ENCODE assay signal across 22 mouse cellular contexts in the genomic region with DNA sequence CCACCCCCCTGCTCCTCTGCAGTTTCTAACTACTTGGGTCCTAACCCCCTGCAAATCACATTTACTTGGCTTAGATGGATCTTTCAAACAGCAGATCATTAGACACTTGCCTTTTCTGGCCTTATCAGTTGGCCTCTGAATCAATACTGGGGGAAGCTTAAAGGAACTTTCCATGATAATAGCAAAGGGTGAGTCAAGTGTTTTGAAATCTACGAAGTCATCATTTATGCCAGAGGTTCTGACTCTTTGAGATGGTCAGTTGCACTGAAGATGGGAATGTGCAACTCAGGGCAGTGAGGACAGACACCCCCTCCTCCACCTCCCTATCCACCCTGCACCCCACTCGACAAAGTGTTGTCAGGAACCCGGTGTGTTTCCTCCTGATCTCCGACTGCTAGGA.
DNase-seq lines count a peak whose midpoint lies in the region; ATAC-seq and TF ChIP-seq lines count a peak whose summit lies in the region.
"Had no signal": no experiment of that assay in that cellular context is flagged by ENCODE, and none has a peak within 500 bp of the region (broad histone marks: within the 10 kb centered on the region; RNA-seq: fewer than 3 reads in every experiment).

No protein-coding gene starts in this region.

- 95% methylated on average over 4 of the region's 4 CpGs for WGBS in forebrain, postnatal 0 days
- WGBS in forebrain, embryonic 14.5 days, result 96% methylated on average over 4 of the region's 4 CpGs
- WGBS in intestine, postnatal 0 days, result 68% methylated on average over 4 of the region's 4 CpGs

- no peak overlapping the region for H3K27ac ChIP-seq in forebrain, postnatal 0 days (ENCODE audit: low read depth, low read length)
- no peak overlapping the region for H3K27ac ChIP-seq in forebrain, embryonic 14.5 days (ENCODE audit: low read depth, low read length)
- peak overlapping the region; percentile 43 for H3K27ac ChIP-seq in brown adipose tissue, adult 24 weeks (replicated peaks; ENCODE audit: low read depth, low read length)
- no peak overlapping the region for H3K27ac ChIP-seq in cortical plate, adult 2 months (ENCODE audit: insufficient read depth, low read length)
- H3K27ac ChIP-seq in intestine, postnatal 0 days (ENCODE audit: low read depth, low read length), result peak overlapping the region; percentile 46
- H3K27ac ChIP-seq: embryonic facial prominence, embryonic 10.5 days; embryonic facial prominence, embryonic 13.5 days; heart, embryonic 13.5 days; hindbrain, embryonic 12.5 days; hindbrain, embryonic 15.5 days had no signal

- H3K36me3 ChIP-seq in forebrain, postnatal 0 days (ENCODE audit: insufficient read depth), result no peaks in the 10 kb centered on the region
- H3K36me3 ChIP-seq in forebrain, embryonic 14.5 days (ENCODE audit: control insufficient read depth, insufficient read depth, low read length), result 0 out of 2 replicates have a peak, but pooled peaks cover 3% of the 10 kb centered on the region
- no peaks in the 10 kb centered on the region; the same call in 1 of the 2 replicates for H3K36me3 ChIP-seq in intestine, postnatal 0 days (ENCODE audit: control insufficient read depth, insufficient read depth)
- H3K36me3 ChIP-seq: embryonic facial prominence, embryonic 10.5 days; embryonic facial prominence, embryonic 13.5 days; hindbrain, embryonic 12.5 days; hindbrain, embryonic 15.5 days had no signal

- TF ChIP-seq CTCF in forebrain, postnatal 0 days (IDR thresholded peaks at IDR 0.05; ENCODE audit: low read depth), result no peak
- no peak for TF ChIP-seq CTCF in cortical plate, adult 2 months (IDR thresholded peaks at IDR 0.05; ENCODE audit: extremely low read depth, insufficient read depth, low read length)
- TF ChIP-seq CTCF in intestine, postnatal 0 days (IDR thresholded peaks at IDR 0.05; ENCODE audit: low read depth), result no peak

- H3K9me3 ChIP-seq in forebrain, postnatal 0 days (ENCODE audit: low read length), result no peaks in the 10 kb centered on the region
- no peaks in the 10 kb centered on the region for H3K9me3 ChIP-seq in forebrain, embryonic 14.5 days (replicated peaks; ENCODE audit: control insufficient read depth, low read length)
- no peaks in the 10 kb centered on the region for H3K9me3 ChIP-seq in intestine, postnatal 0 days (ENCODE audit: control insufficient read depth)
- H3K9me3 ChIP-seq: embryonic facial prominence, embryonic 10.5 days; embryonic facial prominence, embryonic 13.5 days; heart, embryonic 13.5 days; hindbrain, embryonic 12.5 days; hindbrain, embryonic 15.5 days had no signal

- no peak for ATAC-seq in forebrain, postnatal 0 days
- no peak for ATAC-seq in forebrain, embryonic 14.5 days
- ATAC-seq in intestine, postnatal 0 days, result peak; percentile 67; the same call in 1 of the 2 replicates
- ATAC-seq: CD4-positive, CD25-positive, alpha-beta regulatory T cell, adult 4 months had no signal

- H3K4me1 ChIP-seq in forebrain, postnatal 0 days (ENCODE audit: insufficient read depth), result peaks cover 16% of the 10 kb centered on the region; the same call in 1 of the 2 replicates
- peaks cover 12% of the 10 kb centered on the region; the same call in 1 of the 2 replicates for H3K4me1 ChIP-seq in forebrain, embryonic 14.5 days (ENCODE audit: control insufficient read depth, insufficient read depth, low read length)
- peaks cover 18% of the 10 kb centered on the region for H3K4me1 ChIP-seq in brown adipose tissue, adult 24 weeks (ENCODE audit: control insufficient read depth, insufficient read depth, insufficient read length, low read length)
- H3K4me1 ChIP-seq in cortical plate, adult 2 months (ENCODE audit: control insufficient read depth, insufficient read depth, low read length), result peaks cover 8% of the 10 kb centered on the region
- no peaks in the 10 kb centered on the region; the same call in 1 of the 2 replicates for H3K4me1 ChIP-seq in intestine, postnatal 0 days (replicated peaks; ENCODE audit: control insufficient read depth, insufficient read depth, low read length)

- TF ChIP-seq POLR2A in cortical plate, adult 2 months (IDR thresholded peaks at IDR 0.05; ENCODE audit: extremely low read depth, insufficient read depth, low read length), result no peak

- no peak overlapping the region for H3K4me3 ChIP-seq in forebrain, postnatal 0 days (ENCODE audit: low read depth, low read length)
- H3K4me3 ChIP-seq in forebrain, embryonic 14.5 days (ENCODE audit: low read depth, low read length), result no peak overlapping the region
- H3K4me3 ChIP-seq in brown adipose tissue, adult 24 weeks (ENCODE audit: insufficient read depth, low read depth, low read length), result no peak overlapping the region
- H3K4me3 ChIP-seq in cortical plate, adult 2 months (ENCODE audit: insufficient read depth, low read length), result peak overlapping the region; percentile 18; the same call in 1 of the 2 replicates
- no peak overlapping the region for H3K4me3 ChIP-seq in intestine, postnatal 0 days (ENCODE audit: low read depth, low read length)
- H3K4me3 ChIP-seq: embryonic facial prominence, embryonic 10.5 days; embryonic facial prominence, embryonic 13.5 days; erythroblast, embryonic 14.5 days; heart, embryonic 13.5 days; hindbrain, embryonic 12.5 days had no signal

- H3K9ac ChIP-seq in forebrain, postnatal 0 days, result no peak overlapping the region
- H3K9ac ChIP-seq in forebrain, embryonic 14.5 days (ENCODE audit: low read length), result no peak overlapping the region
- no peak overlapping the region for H3K9ac ChIP-seq in intestine, postnatal 0 days (ENCODE audit: low read depth, low read length)
- H3K9ac ChIP-seq: embryonic facial prominence, embryonic 13.5 days; heart, embryonic 13.5 days; hindbrain, embryonic 12.5 days; hindbrain, embryonic 15.5 days had no signal

- no peak for DNase-seq in forebrain, postnatal 0 days
- no peak for DNase-seq in forebrain, embryonic 14.5 days (ENCODE audit: low spot score)
- DNase-seq in embryo, embryonic 11 days, result no peak
- DNase-seq in urinary bladder, adult 2 months (ENCODE audit: low spot score), result no peak
- no peak for DNase-seq in testis, postnatal 10 days (ENCODE audit: low spot score)
- DNase-seq: adrenal gland, adult 2 months; cerebellum, adult 11-12 months; cerebellum, adult 8-10 months; cerebellum, postnatal 10 days; cerebellum, postnatal 36 days; gastrocnemius, postnatal 25 days; heart, adult 18-20 months had no signal

- no peaks in the 10 kb centered on the region for H3K27me3 ChIP-seq in forebrain, postnatal 0 days (ENCODE audit: insufficient read depth, low read length)
- H3K27me3 ChIP-seq in forebrain, embryonic 14.5 days (replicated peaks; ENCODE audit: control insufficient read depth, insufficient read depth, low read length), result no peaks in the 10 kb centered on the region
- no peaks in the 10 kb centered on the region for H3K27me3 ChIP-seq in intestine, postnatal 0 days (replicated peaks; ENCODE audit: control insufficient read depth, insufficient read depth, low read length)
- H3K27me3 ChIP-seq: embryonic facial prominence, embryonic 13.5 days; heart, embryonic 13.5 days; hindbrain, embryonic 12.5 days; hindbrain, embryonic 15.5 days had no signal

- H3K4me2 ChIP-seq in forebrain, postnatal 0 days (ENCODE audit: low read depth), result 0 out of 2 replicates have a peak overlapping the region, but pooled peaks have one; percentile 2
- H3K4me2 ChIP-seq in forebrain, embryonic 14.5 days (ENCODE audit: low read length), result no peak overlapping the region
- H3K4me2 ChIP-seq in intestine, postnatal 0 days (replicated peaks; ENCODE audit: low read depth), result peak overlapping the region; percentile 37; the same call in 1 of the 2 replicates
- H3K4me2 ChIP-seq: embryonic facial prominence, embryonic 13.5 days; heart, embryonic 13.5 days had no signal

Comparison
In these comparisons a context has a peak if more than half of its experiments do, and no peak if none do; other contexts are left out.
1. H3K27ac ChIP-seq: peak in brown adipose tissue, adult 24 weeks (single experiment) and intestine, postnatal 0 days (single experiment); none in forebrain, postnatal 0 days (single experiment), forebrain, embryonic 14.5 days (single experiment) and cortical plate, adult 2 months (single experiment).